Mouse (Mus musculus): ENCODE data around the gene Pdzd2.

Pdzd2 gene

DNA sequence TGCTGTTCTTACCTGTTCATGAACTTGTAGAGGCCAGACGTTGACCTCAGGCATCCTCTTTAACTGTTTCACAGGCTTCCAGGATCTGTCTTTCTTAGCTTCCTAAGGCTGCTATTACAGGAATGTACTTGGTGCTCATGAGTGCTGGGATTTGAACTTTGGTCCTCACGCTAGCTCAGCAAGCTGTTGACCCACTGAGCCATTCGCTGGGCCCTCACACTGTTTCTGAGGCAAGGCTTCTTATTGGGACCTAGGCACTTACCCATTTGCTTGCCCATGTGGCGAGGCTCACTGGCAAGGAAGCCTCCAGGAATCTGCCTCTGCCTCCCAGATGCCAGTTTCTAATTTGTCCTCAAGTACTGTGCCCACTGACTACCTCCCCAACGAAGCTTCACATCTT, 419.8 kb downstream of the Pdzd2 start:
- no peak for DNase-seq (ENCODE audit: low read depth, low spot score)

DNA sequence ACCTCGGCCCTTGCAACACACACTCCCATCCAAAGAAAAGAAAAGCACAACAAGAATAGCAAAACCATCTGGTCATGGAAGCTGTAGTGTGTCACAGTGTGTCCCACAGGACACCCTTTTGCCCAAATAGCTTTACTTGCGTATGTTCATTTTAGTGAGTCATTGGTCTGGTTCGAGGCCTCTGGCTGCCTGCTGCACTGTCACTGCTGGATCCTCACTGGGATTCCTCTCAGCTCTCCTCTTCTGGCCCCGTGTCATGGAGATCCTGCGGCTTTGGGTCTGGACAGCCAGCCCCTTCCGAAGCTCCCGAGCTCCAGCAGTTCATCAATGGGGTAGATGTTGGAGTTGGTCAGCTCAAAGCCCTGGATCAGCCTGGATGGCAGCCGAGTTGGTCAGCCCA, 421.3 kb downstream of the Pdzd2 start:
- no peak for DNase-seq (ENCODE audit: low read depth, low spot score)

DNA sequence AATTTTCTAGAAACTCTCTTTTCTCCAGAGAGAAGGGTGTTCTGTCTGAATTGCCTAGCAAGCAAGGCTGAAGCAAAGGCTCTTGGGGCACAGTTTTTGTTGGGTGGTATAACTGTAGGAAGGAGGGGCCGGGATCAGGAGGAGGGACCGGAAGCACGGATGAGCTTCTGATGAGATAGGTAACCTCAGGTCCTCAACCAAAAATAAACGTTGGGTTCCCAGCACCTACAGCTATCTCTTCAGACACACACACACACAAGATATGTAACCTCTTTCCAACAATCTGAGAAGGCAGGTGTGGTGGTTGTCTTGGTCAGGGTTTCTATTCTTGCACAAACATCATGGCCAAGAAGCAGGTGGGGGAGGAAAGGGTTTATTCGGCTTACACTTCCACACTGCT, 422.4 kb downstream of the Pdzd2 start:
- DNase-seq (ENCODE audit: low read depth, low spot score) = no peak

DNA sequence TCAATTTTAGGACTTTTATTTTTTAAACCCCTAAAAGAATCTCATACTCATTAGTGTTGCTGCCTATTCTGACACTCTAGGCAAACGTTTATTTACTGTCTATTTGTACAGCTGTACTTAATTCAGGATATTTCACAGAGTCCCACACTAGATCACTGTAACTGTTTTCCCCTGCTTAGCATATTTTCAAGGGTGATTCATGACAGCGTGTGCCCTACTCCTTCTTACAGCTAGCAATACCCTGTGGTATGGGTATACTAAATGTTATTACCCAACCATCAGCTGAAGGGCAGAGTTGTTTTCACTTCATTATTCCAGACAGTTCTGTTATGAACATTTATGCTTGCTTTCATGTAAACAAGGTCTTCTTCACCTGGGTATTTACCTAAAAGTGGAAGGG, 423.7 kb downstream of the Pdzd2 start:
- DNase-seq (ENCODE audit: low read depth, low spot score) = no peak

DNA sequence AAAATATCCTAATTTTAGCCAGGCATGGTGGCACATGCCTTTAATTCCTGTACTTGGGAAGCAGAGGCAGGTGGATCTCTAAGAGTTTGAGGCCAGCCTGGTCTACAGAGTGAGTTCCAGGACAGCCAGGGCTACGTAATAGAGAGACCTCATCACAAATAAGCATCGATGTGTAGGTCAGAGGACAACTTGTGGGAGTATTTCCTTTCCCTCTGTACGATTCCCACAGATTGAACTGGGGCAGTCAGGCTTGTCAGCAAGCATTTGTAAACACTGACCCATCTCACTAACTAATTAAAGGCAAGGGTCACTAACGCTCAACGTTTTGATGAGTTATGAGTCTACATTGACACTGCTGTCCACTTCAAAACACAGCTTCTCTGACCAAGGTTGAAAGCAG, 425.1 kb downstream of the Pdzd2 start:
- no peak for DNase-seq (ENCODE audit: low read depth, low spot score)

DNA sequence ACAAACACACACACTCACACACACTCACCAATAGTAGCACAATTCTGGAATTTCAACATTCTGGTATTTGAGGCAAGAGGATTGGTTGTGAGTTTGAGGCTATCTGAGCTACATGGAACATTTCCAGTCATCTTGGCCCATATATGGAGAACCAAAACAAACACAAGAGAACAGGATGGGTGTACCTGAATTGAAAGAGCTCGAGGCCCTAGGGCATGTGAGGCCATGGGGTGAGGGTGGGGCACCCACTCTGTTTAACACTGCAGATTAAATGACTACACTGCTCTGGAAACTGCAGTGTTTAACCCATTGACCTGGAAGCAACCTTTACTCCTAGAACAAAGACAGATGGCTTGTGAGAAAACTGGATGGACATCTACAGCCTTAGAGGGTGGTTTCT, 426.5 kb downstream of the Pdzd2 start:
- no peak for DNase-seq (ENCODE audit: low read depth, low spot score)

DNA sequence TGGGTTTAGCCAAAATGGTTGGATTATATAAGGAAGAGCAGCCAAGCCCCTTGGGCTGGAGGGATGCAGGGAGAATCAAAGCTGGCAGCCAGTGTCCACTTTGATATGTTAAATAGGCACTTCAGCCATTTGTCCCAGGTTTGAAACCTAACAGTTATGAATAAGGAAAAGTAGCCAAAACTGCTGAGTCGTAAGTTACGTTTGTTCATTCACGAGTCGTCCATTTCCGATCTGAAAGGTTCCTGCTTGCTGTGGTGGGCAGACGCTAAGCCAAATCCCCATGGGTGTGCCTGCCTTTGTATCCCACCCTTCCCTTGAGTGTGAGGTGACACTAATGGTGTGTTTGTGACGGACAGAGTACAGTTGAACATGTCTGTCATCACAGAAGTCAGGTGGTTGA, 428.3 kb downstream of the Pdzd2 start:
- no peak for DNase-seq (ENCODE audit: low read depth, low spot score)

DNA sequence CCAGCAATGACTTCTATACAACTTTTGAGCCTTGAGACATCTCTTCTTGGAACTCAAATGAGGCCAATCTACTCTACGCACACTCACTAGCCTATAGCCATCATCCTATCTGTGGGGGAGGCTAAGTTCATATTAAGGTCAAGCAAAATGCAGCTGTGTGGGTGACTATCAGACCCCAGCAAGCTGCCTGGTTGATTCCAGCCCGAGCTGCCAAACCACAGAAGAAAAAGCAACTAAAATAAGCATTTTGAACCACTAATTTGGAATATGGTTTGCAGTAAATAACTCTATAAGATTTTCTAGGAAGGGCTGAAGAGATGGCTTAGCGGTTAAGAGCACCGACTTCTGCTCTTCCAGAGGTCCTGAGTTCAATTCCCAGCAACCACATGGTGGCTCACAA, 429.0 kb downstream of the Pdzd2 start:
- no peak for DNase-seq (ENCODE audit: low read depth, low spot score)

Data from retina, adult 2 months (tissue).